Mouse (Mus musculus) retina, adult 2 months (tissue): ENCODE measurements around the gene Mtrf1l.

Experiments used
- DNase-seq: peaks from one replicate; pipeline ENCODE4 v3.0.0-alpha.2; 2012; ENCODE audit warnings: low read depth, low spot score

The Mtrf1l gene

GRCm38 (mm10) chr10:5804691-5805156 is 19.0 kb downstream of the Mtrf1l start:
- DNase-seq: no peak

DNA sequence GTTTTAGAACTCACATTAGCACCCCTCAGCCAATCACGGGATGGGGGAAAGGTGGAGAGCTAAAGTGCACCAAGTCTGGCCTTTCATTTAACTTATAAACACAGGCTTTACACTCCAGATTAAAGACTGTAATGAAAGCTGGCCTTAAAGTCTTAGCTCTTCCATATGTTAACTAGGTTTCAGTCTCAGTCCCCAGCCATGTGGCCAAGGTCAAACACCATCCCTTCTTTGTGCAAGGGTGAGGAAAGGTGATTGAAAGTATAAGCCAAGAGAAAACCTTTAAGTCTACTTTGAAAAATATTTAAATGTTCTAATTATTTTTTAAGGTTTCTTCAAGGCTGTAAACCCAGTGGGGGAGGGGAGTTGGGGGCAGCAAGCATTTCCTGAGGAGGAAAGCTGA is 20.0 kb downstream of the Mtrf1l start:
- no peak for DNase-seq

DNA sequence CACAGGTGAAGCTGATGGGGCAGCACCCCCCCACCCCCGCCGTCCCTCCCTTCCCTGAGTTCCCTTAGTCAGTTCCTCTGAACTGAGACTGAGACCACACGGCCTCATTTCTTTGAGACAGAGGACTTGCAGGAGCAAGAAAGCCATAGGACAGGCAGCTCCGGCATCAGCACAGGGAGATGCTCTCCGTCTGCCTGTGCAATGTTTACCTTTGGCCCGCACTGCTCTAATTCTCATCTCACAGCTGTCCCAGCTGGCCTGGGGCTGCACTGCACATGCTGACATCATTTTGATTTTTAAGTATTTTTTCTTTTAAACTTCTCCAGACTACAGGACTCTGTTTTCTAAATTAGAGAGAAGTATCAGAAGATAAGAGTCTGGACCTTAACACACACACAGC is 20.8 kb downstream of the Mtrf1l start:
- no peak for DNase-seq

DNA sequence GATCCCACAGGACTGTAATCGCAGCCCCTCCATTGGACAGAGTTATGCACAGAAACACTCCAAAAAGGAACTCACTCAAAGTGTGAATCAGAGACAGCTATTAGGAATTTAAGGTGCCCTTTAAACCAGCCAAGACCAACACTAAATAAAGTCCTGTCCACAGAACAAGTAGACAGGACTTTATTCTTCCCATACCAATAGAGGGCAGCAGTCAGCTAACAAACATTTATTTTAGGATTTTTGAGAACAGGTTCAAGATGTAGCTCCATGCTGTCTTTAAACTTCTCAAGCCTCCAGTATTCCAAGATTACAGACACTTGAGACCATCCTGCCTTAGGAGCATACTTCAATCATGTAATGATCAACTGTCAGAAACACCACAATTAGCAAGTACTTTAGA is 23.2 kb downstream of the Mtrf1l start:
- DNase-seq: no peak

GRCm38 (mm10) chr10:5798069-5798468 is 25.6 kb downstream of the Mtrf1l start:
- DNase-seq: no peak

DNA sequence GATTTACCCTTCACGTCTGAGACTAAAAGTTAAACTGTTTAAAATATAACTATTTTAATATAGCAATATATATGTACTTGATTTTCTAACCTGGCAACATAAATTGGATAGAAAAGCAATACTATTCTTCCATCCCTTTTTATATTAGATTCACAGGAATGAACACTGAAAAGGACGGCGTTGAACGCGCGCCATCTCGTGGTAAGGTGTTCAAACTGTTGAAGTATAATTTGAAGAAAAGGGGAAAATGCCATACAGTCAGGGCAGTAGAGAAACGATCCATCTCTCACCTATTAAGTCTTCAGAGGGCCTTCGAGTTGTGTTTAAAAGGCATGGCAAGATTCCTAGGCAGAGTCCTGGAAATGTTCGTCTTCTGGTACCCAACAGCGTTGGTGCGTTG is 33.1 kb downstream of the Mtrf1l start:
- DNase-seq: no peak

GRCm38 (mm10) chr10:5786923-5787322 is 36.8 kb downstream of the Mtrf1l start:
- DNase-seq: no peak
